Mouse (Mus musculus) bone marrow macrophage, adult 2 months (primary cell): ENCODE measurements around the gene Slc31a1.

ENCODE experiments used
- CTCF ChIP-seq: IDR thresholded peaks from 2 replicates; pipeline ENCODE4 v1.5.1; 2012; ENCODE audit warnings: low read depth, mild to moderate bottlenecking, low read length, moderate library complexity
- POLR2A ChIP-seq: IDR thresholded peaks from 2 replicates; pipeline ENCODE4 v1.6.1; 2012; ENCODE audit warnings: mild to moderate bottlenecking, low read depth, low read length, borderline replicate concordance

DNA sequence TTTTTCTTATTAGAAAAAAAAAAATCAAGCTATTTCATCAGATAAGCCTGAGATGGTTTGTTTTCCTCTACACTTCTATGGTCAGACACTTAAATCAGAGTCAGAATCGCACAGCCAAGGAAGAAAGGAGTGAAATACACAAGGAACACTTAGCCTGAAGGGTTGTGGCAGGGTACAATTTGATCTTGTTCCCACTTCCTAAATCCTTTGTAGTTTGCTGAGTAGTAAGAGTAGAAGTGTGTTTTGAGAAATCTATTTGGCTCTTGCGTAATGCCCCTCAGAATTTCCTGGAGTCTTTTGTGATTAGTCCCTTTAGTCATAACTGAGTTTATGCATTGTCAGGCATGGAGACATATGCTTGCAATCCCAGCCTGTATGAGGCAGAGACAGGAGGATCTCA lies 11.2 kb upstream of the Slc31a1 start:
- TF ChIP-seq CTCF (no peak), POLR2A (no peak)
